Mouse (Mus musculus) heart, postnatal 0 days (tissue): ENCODE results near the gene 9430015G10Rik. TPM values are rescaled to one million over a fixed set of nuclear protein-coding genes. Genes with fewer than 3 reads are reported as not detected.
A peak's percentile ranks its signal among the peaks of the same experiment; 100 is the strongest.

ENCODE experiments used
- ATAC-seq: fragments of 200-750 bp; cut with Nextera tagmentation; 2 replicates; pipeline ENCODE4 v1.8.0; 2017; ENCODE audit warnings: low read depth, moderate number of reproducible peaks, moderate library complexity; ENCODE audit not compliant: insufficient read depth
- DNase-seq: peaks from one replicate; pipeline ENCODE4 v3.0.0-alpha.2; 2016; ENCODE audit warnings: low spot score
- H3K27ac ChIP-seq: fragments of 300-500 bp; sonication (generic); 2 replicates; pipeline ENCODE4 v1.5.1; 2014; ENCODE audit warnings: low read depth, mild to moderate bottlenecking
- H3K27me3 ChIP-seq: fragments of 300-500 bp; sonication (generic); 2 replicates; pipeline ENCODE4 v1.6.1; 2014; ENCODE audit warnings: low read length, mixed read lengths; ENCODE audit not compliant: control insufficient read depth, insufficient read depth
- H3K36me3 ChIP-seq: fragments of 300-500 bp; sonication (generic); replicated peaks from 2 replicates; pipeline ENCODE4 v1.6.1; 2014; ENCODE audit warnings: low read length, mixed read lengths; ENCODE audit not compliant: control insufficient read depth, insufficient read depth
- H3K4me1 ChIP-seq: fragments of 300-500 bp; sonication (generic); 2 replicates; pipeline ENCODE4 v1.6.1; 2014; ENCODE audit warnings: antibody characterized with exemption; ENCODE audit not compliant: control insufficient read depth, insufficient read depth
- H3K4me2 ChIP-seq: fragments of 300-500 bp; sonication (generic); 2 replicates; pipeline ENCODE4 v1.6.1; 2014; ENCODE audit warnings: low read depth, mild to moderate bottlenecking, low read length, moderate library complexity
- H3K4me3 ChIP-seq: fragments of 300-500 bp; sonication (generic); 2 replicates; pipeline ENCODE4 v1.5.1; 2014; ENCODE audit warnings: low read depth, low read length
- H3K9ac ChIP-seq: fragments of 300-500 bp; sonication (generic); replicated peaks from 2 replicates; pipeline ENCODE4 v1.6.1; 2014; ENCODE audit warnings: low read depth, low read length, mixed read lengths
- H3K9me3 ChIP-seq: fragments of 300-500 bp; sonication (generic); replicated peaks from 2 replicates; pipeline ENCODE4 v1.6.1; 2016; ENCODE audit warnings: low read length; ENCODE audit not compliant: control insufficient read depth
- CTCF ChIP-seq: IDR thresholded peaks from 2 replicates; pipeline ENCODE4 v1.5.1; 2016; ENCODE audit warnings: antibody characterized with exemption, control low read depth, low read depth
- EP300 ChIP-seq: IDR thresholded peaks from 2 replicates; pipeline ENCODE4 v1.6.1; 2016; ENCODE audit warnings: antibody characterized with exemption, low read depth
- WGBS: fragments of 180-500 bp; shearing (Covaris S2); extraction: QIAGEN DNeasy Blood & Tissue Kit; methylation state at CpG from one replicate; pipeline ENCODE4 v1.1.7; 2014; 5-methylcytosine and 5-hydroxymethylcytosine counted together
- polyA plus RNA-seq: library from polyadenylated mRNA; unstranded; fragments of >200 nt; fragmentation: Nextera tagmentation; extraction: Ambion mirVana; gene quantifications from 2 replicates; pipeline ENCODE4 v1.2.1, GENCODE M21; 2015
- total RNA-seq: library from RNA; depleted of rRNA; stranded (reverse); fragments of >200 nt; gene quantifications from 2 replicates; pipeline ENCODE4 v1.2.3, GENCODE M21; 2014; ENCODE audit warnings: low replicate concordance

9430015G10Rik gene
- total and polyA plus RNA-seq, 2 experiments from 2014 or later, result 3.8 to 6.7 TPM

GRCm38 (mm10) chr4:156082621-156083234 lies 27.1 kb upstream of the 9430015G10Rik start:
- Histone ChIP-seq H3K4me1 (0 out of 2 replicates have a peak, but pooled peaks cover 7% of the 10 kb centered on the region), H3K9me3 (no peaks in the 10 kb centered on the region), H3K36me3 (no peaks in the 10 kb centered on the region), H3K9ac (no peak overlapping the region), H3K27me3 (no peaks in the 10 kb centered on the region), H3K27ac (no peak overlapping the region), H3K4me2 (no peak overlapping the region), H3K4me3 (no peak overlapping the region)
- no peak for DNase-seq
- WGBS, result 54% methylated on average over 4 of the region's 4 CpGs
- TF ChIP-seq EP300, result no peak
- TF ChIP-seq CTCF, result no peak
- ATAC-seq, result no peak

GRCm38 (mm10) chr4:156083348-156083747 lies 26.4 kb upstream of the 9430015G10Rik start:
- Histone ChIP-seq H3K9ac (no peak overlapping the region), H3K9me3 (no peaks in the 10 kb centered on the region), H3K4me3 (no peak overlapping the region), H3K27me3 (no peaks in the 10 kb centered on the region), H3K27ac (no peak overlapping the region), H3K4me2 (no peak overlapping the region), H3K4me1 (0 out of 2 replicates have a peak, but pooled peaks cover 3% of the 10 kb centered on the region), H3K36me3 (no peaks in the 10 kb centered on the region)
- WGBS, result 60% methylated on average over 5 of the region's 5 CpGs
- DNase-seq (peak; percentile 33), ATAC-seq (no peak)
- TF ChIP-seq EP300, result no peak
- TF ChIP-seq CTCF, result no peak

- H3K27ac ChIP-seq, result no peak overlapping the region
- no peaks in the 10 kb centered on the region for H3K9me3 ChIP-seq
- no peaks in the 10 kb centered on the region for H3K36me3 ChIP-seq
- 0 out of 2 replicates have a peak, but pooled peaks cover 3% of the 10 kb centered on the region for H3K4me1 ChIP-seq
- no peaks in the 10 kb centered on the region for H3K27me3 ChIP-seq
- H3K4me3 ChIP-seq, result no peak overlapping the region
- ATAC-seq (no peak), DNase-seq (no peak)
- no peak overlapping the region for H3K4me2 ChIP-seq
- H3K9ac ChIP-seq, result no peak overlapping the region
- no peak for TF ChIP-seq CTCF
- TF ChIP-seq EP300, result no peak
- WGBS, result 56% methylated on average over 9 of the region's 9 CpGs
Measured at GRCm38 (mm10) chr4:156084096-156084879, 25.5 kb upstream of the 9430015G10Rik start.

GRCm38 (mm10) chr4:156085256-156085655 lies 24.5 kb upstream of the 9430015G10Rik start:
- no peak overlapping the region for H3K9ac ChIP-seq
- H3K36me3 ChIP-seq, result no peaks in the 10 kb centered on the region
- ATAC-seq, result no peak
- WGBS, result 81% methylated on average over 8 of the region's 8 CpGs
- DNase-seq, result no peak
- H3K9me3 ChIP-seq, result no peaks in the 10 kb centered on the region
- no peak overlapping the region for H3K27ac ChIP-seq
- TF ChIP-seq CTCF, result no peak
- TF ChIP-seq EP300, result no peak
- no peak overlapping the region for H3K4me2 ChIP-seq
- H3K4me3 ChIP-seq, result no peak overlapping the region
- H3K27me3 ChIP-seq, result no peaks in the 10 kb centered on the region
- 0 out of 2 replicates have a peak, but pooled peaks cover 3% of the 10 kb centered on the region for H3K4me1 ChIP-seq

- H3K9ac ChIP-seq, result no peak overlapping the region
- DNase-seq, result no peak
- H3K27me3 ChIP-seq, result no peaks in the 10 kb centered on the region
- no peaks in the 10 kb centered on the region for H3K9me3 ChIP-seq
- H3K4me2 ChIP-seq, result no peak overlapping the region
- H3K4me1 ChIP-seq, result 0 out of 2 replicates have a peak, but pooled peaks cover 3% of the 10 kb centered on the region
- TF ChIP-seq EP300 (no peak), CTCF (no peak)
- no peak overlapping the region for H3K27ac ChIP-seq
- ATAC-seq, result no peak
- H3K36me3 ChIP-seq, result no peaks in the 10 kb centered on the region
- 39% methylated on average over 5 of the region's 5 CpGs for WGBS
- no peak overlapping the region for H3K4me3 ChIP-seq
Measured at GRCm38 (mm10) chr4:156087398-156088087, 22.2 kb upstream of the 9430015G10Rik start.
